Mouse (Mus musculus) frontal cortex, adult (tissue): ENCODE measurements around the gene Eif2b4.
A peak's percentile ranks its signal among the peaks of the same experiment; 100 is the strongest.

Experiments
- ATAC-seq: cut with Nextera tagmentation; 2 replicates; pipeline ENCODE4 v1.9.2; 2017; ENCODE audit warnings: mild to moderate bottlenecking, moderate library complexity, mixed read lengths; ENCODE audit not compliant: low TSS enrichment

Eif2b4 gene

GRCm38 (mm10) chr5:31154152-31154553 lies 39.1 kb downstream of the Eif2b4 start, which contains the start of gene Mpv17:
Mpv17 (minus strand) TSS chr5:31154251.
- peak; percentile 94 for ATAC-seq

GRCm38 (mm10) chr5:31153516-31154151 lies 39.6 kb downstream of the Eif2b4 start:
- peak; percentile 20; the same call in 1 of the 2 replicates for ATAC-seq

GRCm38 (mm10) chr5:31151746-31152145 lies 41.5 kb downstream of the Eif2b4 start:
- no peak for ATAC-seq

GRCm38 (mm10) chr5:31149781-31150180 lies 43.4 kb downstream of the Eif2b4 start:
- no peak for ATAC-seq

- no peak for ATAC-seq
Observed at GRCm38 (mm10) chr5:31138968-31139425, 54.2 kb downstream of the Eif2b4 start.

- peak; percentile 13; the same call in 1 of the 2 replicates for ATAC-seq
Observed at GRCm38 (mm10) chr5:31138241-31138967, 54.8 kb downstream of the Eif2b4 start, which contains the start of gene Ucn. Ucn (minus strand) TSS chr5:31138829.

GRCm38 (mm10) chr5:31137658-31138057 lies 55.6 kb downstream of the Eif2b4 start:
- no peak for ATAC-seq
